Mouse (Mus musculus) lung, postnatal 14 days (tissue): ENCODE measurements around the gene Knl1.

Experiments
- DNase-seq: peaks from one replicate; pipeline ENCODE4 v3.0.0; 2021

Gene Knl1

DNA sequence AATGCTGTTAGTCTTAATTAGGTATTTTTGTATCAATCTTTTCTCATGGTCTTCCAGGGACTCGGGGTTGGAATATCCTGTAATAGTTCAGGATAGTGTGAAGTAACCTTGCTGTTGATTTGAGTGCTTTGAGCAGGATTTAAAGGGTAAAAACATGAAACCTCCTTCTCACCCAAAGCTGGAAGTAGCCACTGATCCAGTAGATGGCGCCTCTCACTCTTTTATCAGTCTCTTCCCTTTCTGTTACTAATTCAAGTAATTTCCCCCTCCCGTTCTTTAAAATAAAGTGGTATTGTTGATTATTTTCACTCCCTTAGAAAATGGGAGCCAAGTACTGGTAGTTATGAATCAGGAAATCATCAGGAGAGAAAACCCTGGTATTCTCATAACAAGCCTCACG is 6.0 kb upstream of the Knl1 start:
- peak; percentile 32 for DNase-seq

DNA sequence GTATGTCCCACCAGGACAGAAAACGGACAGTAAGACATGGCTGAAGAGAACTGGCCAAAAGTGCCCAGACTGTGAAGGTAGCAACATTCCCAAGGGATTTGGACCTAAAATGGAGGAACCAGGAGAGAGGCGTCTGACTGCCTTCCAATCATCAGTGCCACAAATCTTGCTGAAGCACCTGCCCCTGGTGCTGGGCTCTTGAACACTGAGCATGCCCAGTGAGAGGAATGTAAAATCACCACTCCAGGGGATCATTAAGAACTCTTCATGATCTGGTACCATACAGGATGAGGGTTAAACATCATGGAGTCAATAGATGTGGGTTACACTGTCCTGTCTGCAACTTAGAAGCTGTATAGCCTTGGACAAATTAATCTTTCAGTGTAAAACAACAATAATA is 1.8 kb upstream of the Knl1 start:
- no peak for DNase-seq

DNA sequence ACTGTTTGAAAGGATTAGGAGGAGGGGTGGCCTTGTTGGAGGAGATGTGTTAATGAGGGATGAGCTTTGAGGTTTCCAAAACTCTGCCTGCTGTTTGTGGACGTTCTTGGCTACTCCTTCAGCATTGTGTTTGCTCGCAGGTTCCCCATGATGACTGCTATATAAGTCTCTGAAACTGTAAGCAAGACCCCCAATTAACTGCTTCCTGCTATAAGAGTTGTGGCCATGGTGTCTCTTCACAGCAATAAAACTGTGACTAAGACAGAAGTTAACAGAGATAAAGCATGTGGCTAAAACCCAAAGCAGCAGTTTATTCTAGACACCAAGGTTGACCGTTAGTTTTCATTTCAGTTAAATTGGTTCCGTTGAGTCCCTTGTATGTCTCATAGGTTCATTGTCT is 930 bp downstream of the Knl1 start:
- no peak for DNase-seq

DNA sequence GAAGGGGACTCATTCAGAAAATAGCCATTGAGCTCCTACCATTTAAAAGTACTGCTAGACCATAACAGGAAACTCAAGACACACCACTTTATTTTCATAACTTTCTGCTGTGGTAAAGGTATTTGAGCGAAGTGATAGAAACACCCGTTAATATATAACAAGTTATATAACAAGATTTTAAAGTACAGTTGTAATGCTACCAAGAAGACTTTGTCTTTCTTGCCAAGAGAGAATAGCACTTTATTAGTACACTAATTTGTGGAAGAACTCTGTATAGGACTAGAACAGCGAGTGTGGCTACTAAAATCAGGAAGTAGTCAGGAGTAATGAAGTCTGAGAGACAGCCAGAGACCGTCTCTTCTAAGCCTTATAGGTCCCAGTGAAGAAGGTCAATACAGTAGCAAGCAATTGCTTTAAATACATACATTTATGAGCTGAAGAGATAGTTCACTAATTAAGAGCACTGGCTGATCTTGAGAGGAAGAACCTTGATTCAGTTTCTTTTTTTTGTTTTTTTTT is 3.3 kb downstream of the Knl1 start:
- DNase-seq: no peak

DNA sequence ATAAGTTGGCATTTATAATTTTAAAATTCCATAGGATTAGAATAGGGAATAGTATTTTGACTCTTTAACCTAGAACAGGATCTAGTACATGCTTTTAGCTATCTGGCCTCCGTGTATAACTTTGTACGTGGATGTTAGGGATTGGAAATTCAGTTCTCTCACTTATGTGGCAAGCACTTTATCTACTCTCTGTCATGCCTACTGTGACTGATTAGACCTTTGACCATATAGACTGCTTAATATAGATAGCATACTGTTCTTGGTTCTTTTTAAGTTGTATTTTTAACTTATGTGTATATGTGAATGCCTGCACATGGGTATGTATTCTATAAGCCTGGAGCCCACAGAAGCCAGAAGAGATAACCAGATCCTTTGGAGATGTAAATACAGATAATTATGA is 13.2 kb downstream of the Knl1 start:
- no peak for DNase-seq

DNA sequence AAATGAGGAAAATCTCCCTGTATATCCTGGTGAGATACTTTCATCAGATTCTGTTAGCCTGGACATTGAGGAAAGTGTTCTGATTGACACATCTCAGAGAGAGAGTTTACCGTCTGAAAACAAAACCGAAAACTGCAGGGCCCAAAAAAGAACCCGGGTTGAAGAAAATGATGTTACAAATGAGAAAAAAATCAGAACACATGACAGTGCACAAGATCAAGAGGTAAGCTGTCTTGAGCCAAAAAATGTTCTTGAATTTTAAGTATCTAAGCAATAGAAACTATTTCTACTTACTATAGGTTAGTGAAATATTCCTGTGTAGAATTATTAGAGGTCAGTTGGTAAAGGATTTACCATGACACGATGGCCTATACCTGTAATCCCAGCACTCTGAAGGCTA is 25.5 kb downstream of the Knl1 start:
- DNase-seq: no peak

DNA sequence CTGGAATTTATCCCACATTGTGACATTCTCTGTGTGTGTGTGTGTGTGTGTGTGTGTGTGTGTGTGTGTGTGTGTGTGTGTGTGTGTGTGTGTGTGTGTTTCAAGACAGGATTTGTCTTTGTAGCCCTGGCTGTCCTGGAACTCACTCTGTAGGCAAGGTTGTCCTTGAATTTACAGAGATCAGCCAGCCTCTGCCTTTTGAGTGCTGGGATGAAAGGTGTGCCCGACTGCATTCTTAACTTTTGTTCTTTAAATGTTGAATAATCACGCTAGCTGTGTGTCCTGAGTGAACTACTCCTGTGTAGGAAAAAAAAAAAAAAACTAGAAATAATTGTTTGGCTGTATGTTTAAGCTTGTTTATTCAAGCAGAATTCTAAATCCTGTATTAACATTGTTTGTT is 39.2 kb downstream of the Knl1 start:
- DNase-seq: no peak

DNA sequence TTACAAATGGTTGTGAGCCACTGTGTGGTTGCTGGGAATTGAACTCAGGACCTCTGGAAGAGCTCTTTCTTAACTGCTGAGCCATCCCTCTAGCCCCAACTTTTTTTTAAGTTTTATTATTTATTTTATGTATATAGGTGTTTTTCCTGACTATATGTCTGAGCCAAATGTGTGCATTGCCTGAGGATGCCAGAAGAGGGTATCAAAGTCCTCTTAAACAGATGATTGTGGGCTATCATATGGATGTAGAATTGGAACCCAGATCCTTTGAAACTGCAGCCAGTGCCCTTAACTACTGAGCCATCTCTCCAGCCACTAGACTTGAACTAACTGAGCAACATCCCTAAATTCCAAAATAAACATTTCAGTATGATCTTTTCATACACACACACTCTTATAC is 54.6 kb downstream of the Knl1 start:
- no peak for DNase-seq

DNA sequence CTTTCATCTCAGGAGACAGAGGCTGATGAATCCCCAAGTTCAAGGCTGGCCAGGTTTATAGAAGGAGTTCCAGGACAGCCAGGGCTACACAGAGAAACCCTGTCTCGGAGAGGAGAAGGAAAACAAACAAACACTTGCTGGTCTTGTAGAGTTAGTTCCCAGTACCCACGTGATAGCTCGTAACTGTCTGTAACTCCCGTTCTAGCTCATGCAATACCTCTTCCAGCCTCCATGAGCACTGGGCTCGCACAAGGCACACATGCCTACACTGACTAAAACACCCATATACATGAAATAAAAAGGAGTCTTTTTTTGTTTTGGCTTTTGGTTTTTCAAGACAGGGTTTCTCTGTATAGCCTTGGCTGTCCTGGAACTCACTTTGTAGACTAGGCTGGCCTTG is 59.7 kb downstream of the Knl1 start:
- no peak for DNase-seq

DNA sequence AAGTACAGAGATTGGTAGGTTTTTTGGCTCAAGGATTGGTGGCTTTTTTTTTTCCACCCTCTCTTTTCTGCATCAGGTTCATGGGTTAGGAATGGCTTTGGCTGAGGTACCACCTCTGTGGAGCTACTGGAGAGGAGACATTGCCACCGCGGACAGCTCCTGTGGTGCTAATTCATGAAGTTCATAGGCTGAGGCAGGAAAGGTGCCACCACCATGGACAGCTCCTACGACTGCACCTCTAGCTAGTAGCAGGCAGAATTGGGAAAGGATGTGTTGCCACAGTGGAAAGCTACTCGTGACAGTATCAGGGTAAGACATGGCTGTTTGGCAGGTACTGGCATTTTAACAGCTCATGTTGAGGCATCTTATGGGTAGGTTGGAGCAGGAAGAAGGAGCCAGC is 61.6 kb downstream of the Knl1 start:
- peak; percentile 31 for DNase-seq

DNA sequence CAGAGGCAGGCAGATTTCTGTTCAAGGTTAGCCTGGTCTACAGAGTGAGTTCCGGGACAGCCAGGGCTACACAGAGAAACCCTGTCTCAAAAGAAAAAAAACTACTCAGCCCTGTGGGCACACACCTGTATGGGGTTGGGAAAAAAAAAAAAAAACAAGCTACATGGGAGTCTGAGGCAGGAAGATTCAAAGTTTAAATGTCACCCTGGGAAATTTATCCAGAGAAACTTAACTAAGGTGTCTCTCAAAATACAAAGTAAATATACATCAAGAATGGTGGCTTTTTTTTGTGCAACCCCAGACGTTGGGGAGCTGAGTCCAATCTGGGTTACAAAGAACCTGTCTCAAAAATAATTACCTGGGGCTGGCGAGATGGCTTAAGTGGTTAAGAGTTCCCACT is 64.1 kb downstream of the Knl1 start:
- no peak for DNase-seq

DNA sequence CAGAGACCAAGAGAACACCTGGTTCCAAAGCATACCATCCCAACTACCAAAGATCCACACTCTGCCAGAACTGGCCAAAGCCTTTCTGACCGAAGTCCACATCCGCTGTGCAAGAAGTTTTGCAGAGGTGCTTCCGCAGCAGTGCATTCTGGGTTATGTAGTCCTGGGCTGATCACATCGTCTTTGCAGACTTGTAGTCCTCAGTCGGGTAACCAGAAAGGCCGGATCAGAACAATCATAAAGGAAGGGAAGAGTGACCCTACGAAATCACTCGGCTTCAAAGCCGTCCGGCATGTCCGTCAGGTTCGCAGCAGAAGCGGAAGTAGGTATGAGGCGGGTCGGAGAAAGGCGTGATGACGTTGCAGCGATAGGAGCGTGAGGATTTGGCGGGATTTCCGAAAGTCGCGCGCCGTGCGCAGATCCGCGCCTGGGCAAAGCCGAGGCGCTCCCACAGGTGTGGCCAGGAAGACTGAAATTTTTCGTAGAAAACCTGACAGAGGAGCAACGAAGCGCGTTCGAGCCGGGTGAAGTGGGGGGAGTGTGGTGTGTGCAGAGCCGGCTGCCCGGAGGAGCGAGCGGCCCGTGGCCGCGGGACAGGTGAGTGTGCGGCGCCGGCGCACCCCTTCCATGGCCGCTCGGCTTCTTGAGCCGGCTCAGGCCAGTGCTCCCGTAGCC is 65.7 kb downstream of the Knl1 start, which contains the start of gene Rad51:
Gene Rad51 (plus strand): TSS at position 356 of the 675 bp plus-strand sequence.
- peak; percentile 86 for DNase-seq

DNA sequence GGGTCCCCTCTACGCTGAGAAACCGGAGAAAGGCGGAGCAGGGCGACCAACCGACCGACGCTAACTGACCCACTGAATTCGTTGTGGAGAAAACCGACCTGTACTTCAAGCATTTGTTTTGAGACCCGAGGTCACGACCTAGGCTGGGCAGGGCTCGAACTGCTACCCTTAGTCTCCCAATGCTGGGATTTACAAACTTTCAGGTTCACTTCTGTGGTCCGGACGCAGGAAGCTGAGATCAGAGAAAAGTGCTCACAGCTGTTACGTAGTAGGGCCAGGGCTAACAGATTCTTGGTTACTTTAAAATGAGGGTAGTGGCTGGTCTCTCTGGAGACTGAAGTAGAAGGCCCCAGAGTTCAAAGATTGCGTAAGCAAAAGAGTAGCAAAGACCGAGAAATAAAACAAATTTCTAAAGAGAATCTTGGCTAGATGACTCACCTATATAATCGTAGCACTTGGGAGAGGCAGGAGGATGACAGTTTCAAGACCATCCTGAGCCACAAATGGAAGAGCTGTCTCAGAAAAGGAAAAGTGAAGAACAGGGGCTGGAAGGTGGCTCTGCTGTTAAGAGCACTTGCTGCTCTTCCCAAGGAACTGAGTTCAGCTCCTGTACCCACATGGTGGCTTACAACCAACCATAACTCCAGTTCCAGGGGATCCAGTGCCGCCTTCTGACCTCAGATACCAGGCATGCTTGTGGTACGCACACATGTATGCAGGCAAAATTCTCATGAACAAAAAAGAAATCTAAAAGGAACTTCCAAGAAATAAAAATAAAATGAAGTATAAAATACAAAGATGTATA is 66.4 kb downstream of the Knl1 start:
- no peak for DNase-seq

DNA sequence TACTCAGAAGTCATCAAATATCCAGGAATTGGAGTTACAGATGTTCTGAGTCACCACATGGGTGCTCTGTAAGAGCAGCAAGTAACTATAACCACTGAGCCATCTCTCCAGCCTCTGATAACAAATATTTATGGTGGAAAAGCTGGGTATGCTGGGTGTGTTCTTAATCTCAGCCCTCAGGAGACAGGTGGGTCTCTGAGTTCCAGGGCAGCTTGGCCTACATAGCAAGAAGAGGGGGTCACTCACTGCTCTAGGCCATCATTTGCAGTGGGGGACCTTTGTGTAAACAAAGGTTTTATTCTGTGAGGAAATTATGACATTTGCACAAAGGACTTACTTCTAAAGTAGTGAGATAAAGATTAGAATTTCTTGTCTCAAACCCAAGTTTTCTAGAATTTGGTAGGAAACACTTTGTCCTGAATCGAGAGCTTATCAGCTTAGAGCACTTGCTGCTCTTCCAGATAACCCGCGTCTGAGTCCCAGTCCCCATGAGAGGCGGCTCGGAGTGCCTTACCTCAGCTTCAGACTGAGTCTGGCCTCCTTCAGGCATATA is 89.5 kb downstream of the Knl1 start:
- no peak for DNase-seq

DNA sequence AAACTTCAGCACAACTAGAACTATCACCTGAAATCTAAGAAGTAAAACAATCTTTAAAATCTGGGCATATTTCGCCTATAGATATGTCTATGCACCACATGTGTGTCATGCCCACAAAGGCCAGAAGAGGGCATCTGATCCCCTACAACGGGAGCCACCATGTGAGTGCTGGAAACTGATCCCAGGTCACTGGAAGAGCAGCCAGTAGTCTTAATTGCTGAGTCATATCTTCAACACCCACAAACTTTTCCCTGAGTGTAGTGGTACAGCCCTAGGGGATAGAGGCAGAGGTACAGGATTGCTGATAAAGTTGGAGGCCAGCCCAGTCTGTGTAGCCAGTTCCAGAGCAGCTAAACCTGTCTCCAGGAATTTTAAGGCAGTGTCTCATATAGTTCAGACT is 98.3 kb downstream of the Knl1 start:
- peak; percentile 20 for DNase-seq

DNA sequence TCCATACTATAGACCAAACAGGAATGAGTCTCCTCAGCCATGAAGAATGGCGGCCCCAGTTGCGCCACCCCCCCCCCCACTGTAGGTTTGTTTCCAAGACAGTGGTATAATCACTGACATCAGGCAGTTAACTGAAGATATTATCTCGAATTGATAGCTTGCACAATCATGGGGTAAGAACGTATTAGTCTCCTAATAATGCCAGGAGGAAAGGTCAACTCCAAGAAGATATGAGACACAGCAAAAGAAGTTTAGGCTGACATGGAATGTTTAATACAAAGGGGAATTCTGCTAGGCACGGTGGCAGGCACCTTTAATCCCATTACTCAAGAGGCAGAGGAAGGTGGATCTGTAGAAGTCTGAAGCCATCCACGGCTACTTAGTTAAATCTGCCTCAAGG is 99.5 kb downstream of the Knl1 start:
- DNase-seq: no peak

DNA sequence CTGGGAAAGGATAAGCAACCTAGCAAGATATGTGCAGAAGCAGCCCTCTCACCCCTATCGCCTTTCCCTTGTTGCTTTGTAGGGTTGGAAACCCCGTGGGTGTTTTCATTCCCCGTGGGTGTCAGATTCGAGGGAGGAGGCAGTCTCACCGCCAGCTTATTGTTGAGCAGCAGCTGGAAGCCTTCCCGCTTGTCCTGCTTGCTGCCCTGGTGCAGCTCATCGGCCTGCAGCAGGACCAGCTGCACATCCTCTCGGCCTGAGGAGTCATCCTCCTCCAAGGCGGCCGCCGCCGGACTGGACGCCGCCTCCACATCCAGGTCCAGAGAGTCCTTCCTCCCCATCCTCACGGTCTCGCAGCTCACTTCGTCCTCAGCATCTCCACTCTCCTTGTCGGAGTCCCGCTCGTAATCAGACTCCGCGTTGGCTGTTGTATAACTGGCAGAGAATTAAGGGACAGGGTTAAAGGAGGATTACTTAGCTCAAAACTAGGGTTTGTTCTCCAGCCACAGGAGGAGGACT is 100.3 kb downstream of the Knl1 start:
- no peak for DNase-seq

DNA sequence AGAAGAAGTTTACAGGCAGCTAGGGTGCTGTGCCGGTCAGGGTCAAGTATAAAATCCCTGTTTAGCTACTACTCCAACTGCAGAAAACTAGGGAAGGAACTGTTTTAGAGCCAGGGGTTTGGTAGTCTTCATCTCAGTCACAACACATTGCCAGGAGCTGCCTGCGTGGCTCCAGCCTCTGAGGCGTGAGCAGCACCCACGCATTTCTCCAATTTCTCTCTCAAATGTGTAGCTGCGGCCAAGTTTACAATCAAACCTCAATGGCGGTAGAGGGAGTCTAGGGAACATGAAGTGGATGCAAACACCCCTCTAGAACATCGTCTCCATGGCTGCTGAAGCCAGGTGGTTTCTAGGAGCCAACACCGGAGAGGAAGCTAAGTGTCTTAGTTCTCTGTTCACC is 100.9 kb downstream of the Knl1 start:
- no peak for DNase-seq

DNA sequence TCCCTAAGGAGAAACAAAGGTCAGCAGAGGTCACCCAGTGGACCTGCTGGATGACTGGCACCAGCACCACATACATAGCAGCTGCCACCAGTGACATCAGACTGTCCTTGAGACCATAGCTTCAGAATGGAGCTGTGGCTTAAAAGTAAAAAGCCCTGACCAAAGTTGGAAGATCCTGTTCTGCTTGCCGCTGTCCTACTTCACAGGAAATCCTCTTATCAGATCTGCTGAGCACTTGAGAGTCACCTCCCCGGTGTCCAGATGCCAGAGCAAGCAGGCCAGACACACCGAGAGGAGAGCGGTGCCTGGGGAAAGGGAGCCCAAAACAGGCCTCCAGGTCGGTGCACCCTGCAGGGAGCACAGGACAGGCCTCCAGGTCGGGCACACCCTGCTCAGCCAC is 105.3 kb downstream of the Knl1 start:
- DNase-seq: no peak

DNA sequence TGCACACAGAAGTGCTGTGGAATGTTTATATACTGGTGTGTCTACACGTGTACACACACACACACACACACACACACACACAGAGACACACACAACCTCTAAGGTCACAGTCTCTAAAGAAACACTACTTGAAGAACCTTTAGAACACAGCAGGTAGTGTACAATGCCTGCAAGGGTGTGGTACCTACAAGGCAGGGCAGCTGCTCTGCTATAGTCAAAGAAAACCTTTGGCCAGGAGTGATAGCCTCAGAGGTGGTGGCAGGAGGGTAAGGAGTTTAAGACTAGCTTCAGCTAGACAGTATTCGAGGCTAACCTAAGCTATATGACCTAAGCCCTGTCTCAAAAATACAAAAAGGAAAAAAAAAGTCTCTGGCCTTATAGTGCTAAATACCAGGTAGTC is 107.8 kb downstream of the Knl1 start:
- no peak for DNase-seq
